Mouse (Mus musculus) bone marrow macrophage, adult 2 months (primary cell): ENCODE measurements around the gene Wrap73.

Source experiments
- CTCF ChIP-seq: IDR thresholded peaks from 2 replicates; pipeline ENCODE4 v1.5.1; 2012; ENCODE audit warnings: low read depth, mild to moderate bottlenecking, low read length, moderate library complexity
- POLR2A ChIP-seq: IDR thresholded peaks from 2 replicates; pipeline ENCODE4 v1.6.1; 2012; ENCODE audit warnings: mild to moderate bottlenecking, low read depth, low read length, borderline replicate concordance

GRCm38 (mm10) chr4:154141009-154141867 lies 934 bp upstream of the Wrap73 start:
- TF ChIP-seq CTCF (no peak), POLR2A (no peak)
